Comparison of ENCODE assay signal across 10 mouse cellular contexts in the genomic region with DNA sequence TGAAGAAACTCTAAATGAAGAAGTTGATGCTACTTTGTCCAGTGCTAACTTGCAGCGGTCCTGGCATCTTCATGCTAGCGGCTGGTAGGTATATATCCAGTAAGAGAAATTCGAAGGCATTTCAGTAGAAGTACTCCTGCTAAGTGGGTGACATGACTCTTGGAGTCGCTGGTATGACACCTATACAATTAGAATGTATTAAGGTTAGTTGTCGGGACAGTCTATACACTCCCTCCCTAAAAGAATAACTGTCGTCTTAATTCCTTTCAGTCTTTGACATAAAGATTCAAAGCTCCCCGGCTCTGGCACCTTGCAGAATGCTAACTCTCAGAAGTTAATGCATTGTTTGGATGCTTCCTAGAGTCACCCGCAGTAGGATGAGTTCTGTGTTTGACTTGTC.
A peak's percentile ranks its signal among the peaks of the same experiment; 100 is the strongest.
DNase-seq lines count a peak whose midpoint lies in the region; ATAC-seq and TF ChIP-seq lines count a peak whose summit lies in the region.
"Had no signal": no experiment of that assay in that cellular context is flagged by ENCODE, and none has a peak within 500 bp of the region (broad histone marks: within the 10 kb centered on the region; RNA-seq: fewer than 3 reads in every experiment).

No protein-coding gene starts in this region.

- H3K9me3 ChIP-seq in kidney, embryonic 15.5 days (replicated peaks), result no peaks in the 10 kb centered on the region
- no peaks in the 10 kb centered on the region for H3K9me3 ChIP-seq in embryonic facial prominence, embryonic 14.5 days (ENCODE audit: control insufficient read depth, low read length)
- no peaks in the 10 kb centered on the region for H3K9me3 ChIP-seq in hindbrain, embryonic 14.5 days (ENCODE audit: control insufficient read depth, low read length)
- H3K9me3 ChIP-seq in midbrain, postnatal 0 days (ENCODE audit: low read length), result no peaks in the 10 kb centered on the region
- H3K9me3 ChIP-seq: G1E had no signal

- no peak for ATAC-seq in kidney, embryonic 15.5 days (replicated peaks; ENCODE audit: low FRiP score)
- no peak for ATAC-seq in embryonic facial prominence, embryonic 14.5 days (ENCODE audit: low read depth)
- no peak for ATAC-seq in hindbrain, embryonic 14.5 days (ENCODE audit: low FRiP score)
- ATAC-seq in midbrain, postnatal 0 days (ENCODE audit: low FRiP score), result no peak

- no peak overlapping the region for H3K9ac ChIP-seq in kidney, embryonic 15.5 days
- peak overlapping the region; percentile 79 for H3K9ac ChIP-seq in embryonic facial prominence, embryonic 14.5 days (ENCODE audit: low read depth, low read length)
- peak overlapping the region; percentile 60; the same call in 1 of the 2 replicates for H3K9ac ChIP-seq in hindbrain, embryonic 14.5 days
- H3K9ac ChIP-seq in midbrain, postnatal 0 days (replicated peaks; ENCODE audit: low read length, poor library complexity, severe bottlenecking), result no peak overlapping the region

- DNase-seq in kidney, postnatal 10 days, result no peak
- DNase-seq in embryonic facial prominence, embryonic 14.5 days (ENCODE audit: low spot score), result no peak
- DNase-seq in hindbrain, embryonic 14.5 days (ENCODE audit: low spot score), result no peak
- no peak for DNase-seq in midbrain, postnatal 0 days (ENCODE audit: low spot score)
- DNase-seq in c-Kit-positive CD71-positive TER-119-positive erythroid progenitor cells, embryonic 14.5 days (ENCODE audit: low spot score), result no peak
- no peak for DNase-seq in cerebellum, adult 11-12 months
- no peak for DNase-seq in layer of hippocampus, adult 8-10 months (ENCODE audit: low spot score in 2 of 2)
- DNase-seq: left cerebral cortex, postnatal 4 days had no signal

- peaks cover 55% of the 10 kb centered on the region for H3K4me1 ChIP-seq in kidney, embryonic 15.5 days
- peaks cover 41% of the 10 kb centered on the region for H3K4me1 ChIP-seq in embryonic facial prominence, embryonic 14.5 days (ENCODE audit: control insufficient read depth, insufficient read depth, low read length)
- H3K4me1 ChIP-seq in hindbrain, embryonic 14.5 days (replicated peaks; ENCODE audit: control insufficient read depth, insufficient read depth, low read length), result peaks cover 41% of the 10 kb centered on the region
- H3K4me1 ChIP-seq in midbrain, postnatal 0 days (ENCODE audit: insufficient read depth, low read length), result no peaks in the 10 kb centered on the region

- H3K4me3 ChIP-seq in kidney, embryonic 15.5 days (replicated peaks), result peak overlapping the region; percentile 60
- H3K4me3 ChIP-seq in embryonic facial prominence, embryonic 14.5 days (ENCODE audit: low read depth, low read length), result peak overlapping the region; percentile 60
- peak overlapping the region; percentile 53 for H3K4me3 ChIP-seq in hindbrain, embryonic 14.5 days (replicated peaks; ENCODE audit: low read length)
- H3K4me3 ChIP-seq in midbrain, postnatal 0 days (ENCODE audit: low read depth, low read length), result peak overlapping the region; percentile 48

- 32% methylated on average over 8 of the region's 8 CpGs for WGBS in kidney, embryonic 15.5 days
- 30% methylated on average over 8 of the region's 8 CpGs for WGBS in embryonic facial prominence, embryonic 14.5 days
- WGBS in hindbrain, embryonic 14.5 days, result 28% methylated on average over 8 of the region's 8 CpGs
- 29% methylated on average over 8 of the region's 8 CpGs for WGBS in midbrain, postnatal 0 days

- TF ChIP-seq CTCF in midbrain, postnatal 0 days (IDR thresholded peaks at IDR 0.05), result no peak

- no peaks in the 10 kb centered on the region for H3K36me3 ChIP-seq in kidney, embryonic 15.5 days
- H3K36me3 ChIP-seq in embryonic facial prominence, embryonic 14.5 days (ENCODE audit: control insufficient read depth, insufficient read depth, low read length), result no peaks in the 10 kb centered on the region
- no peaks in the 10 kb centered on the region for H3K36me3 ChIP-seq in hindbrain, embryonic 14.5 days (replicated peaks; ENCODE audit: control insufficient read depth, insufficient read depth)
- no peaks in the 10 kb centered on the region for H3K36me3 ChIP-seq in midbrain, postnatal 0 days (ENCODE audit: insufficient read depth, low read length)
- H3K36me3 ChIP-seq: G1E had no signal

- peaks cover 25% of the 10 kb centered on the region for H3K27me3 ChIP-seq in kidney, embryonic 15.5 days
- H3K27me3 ChIP-seq in embryonic facial prominence, embryonic 14.5 days (replicated peaks; ENCODE audit: control insufficient read depth, insufficient read depth, low read length), result peaks cover 9% of the 10 kb centered on the region
- no peaks in the 10 kb centered on the region; the same call in 1 of the 2 replicates for H3K27me3 ChIP-seq in hindbrain, embryonic 14.5 days (ENCODE audit: control insufficient read depth, insufficient read depth, low read length)
- H3K27me3 ChIP-seq in midbrain, postnatal 0 days (ENCODE audit: insufficient read depth, low read length), result no peaks in the 10 kb centered on the region; the same call in 1 of the 2 replicates

- H3K4me2 ChIP-seq in kidney, embryonic 15.5 days, result peak overlapping the region; percentile 83
- H3K4me2 ChIP-seq in embryonic facial prominence, embryonic 14.5 days (ENCODE audit: low read depth, low read length), result peak overlapping the region; percentile 74
- peak overlapping the region; percentile 79 for H3K4me2 ChIP-seq in hindbrain, embryonic 14.5 days (replicated peaks)
- peak overlapping the region; percentile 84 for H3K4me2 ChIP-seq in midbrain, postnatal 0 days (ENCODE audit: low read depth, low read length, poor library complexity, severe bottlenecking)

- no peak overlapping the region for H3K27ac ChIP-seq in kidney, embryonic 15.5 days
- H3K27ac ChIP-seq in embryonic facial prominence, embryonic 14.5 days (replicated peaks; ENCODE audit: low read depth, low read length), result no peak overlapping the region
- H3K27ac ChIP-seq in hindbrain, embryonic 14.5 days, result no peak overlapping the region
- H3K27ac ChIP-seq in midbrain, postnatal 0 days (ENCODE audit: low read depth, low read length), result no peak overlapping the region

Comparison
In these comparisons a context has a peak if more than half of its experiments do, and no peak if none do; other contexts are left out.
1. H3K9ac ChIP-seq: peak in embryonic facial prominence, embryonic 14.5 days (single experiment) and hindbrain, embryonic 14.5 days (single experiment); none in kidney, embryonic 15.5 days (single experiment) and midbrain, postnatal 0 days (single experiment).
2. Peak in every context shown above with its lines, with median percentiles within 50 percentile points of each other: H3K4me2 ChIP-seq and H3K4me3 ChIP-seq.